Mouse (Mus musculus) layer of hippocampus, adult 9-11 months (tissue): ENCODE results near the gene Shroom3.
"Not testable (repeated sequence)": the region's sequence is repeated elsewhere in the genome, so short reads cannot be mapped to it uniquely, and the experiment has no call there.

Experiments
- DNase-seq: peaks from one replicate; pipeline ENCODE4 v3.0.0; 2022

Shroom3 gene

GRCm38 (mm10) chr5:92900470-92900869 lies 217.2 kb downstream of the Shroom3 start:
- no peak for DNase-seq

DNA sequence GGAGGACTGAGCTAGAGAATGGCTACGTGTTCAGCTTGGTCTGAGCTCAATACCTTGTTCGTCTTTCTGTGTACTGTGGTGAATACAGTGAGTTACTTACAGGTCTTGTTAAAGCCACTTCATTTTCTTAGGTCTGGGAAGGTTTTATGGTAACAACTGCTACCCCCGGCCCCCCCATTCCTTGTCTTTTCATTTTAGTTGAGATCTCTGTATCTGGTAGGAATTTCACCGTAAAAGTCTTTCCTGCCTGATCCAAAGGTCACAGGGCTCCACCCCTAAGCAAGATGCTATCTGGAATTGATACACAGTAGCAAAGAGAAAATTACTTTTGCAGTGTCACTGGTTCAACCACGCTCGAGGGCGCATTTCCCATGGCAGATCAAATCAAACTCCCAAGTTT lies 218.6 kb downstream of the Shroom3 start:
- no peak for DNase-seq

DNA sequence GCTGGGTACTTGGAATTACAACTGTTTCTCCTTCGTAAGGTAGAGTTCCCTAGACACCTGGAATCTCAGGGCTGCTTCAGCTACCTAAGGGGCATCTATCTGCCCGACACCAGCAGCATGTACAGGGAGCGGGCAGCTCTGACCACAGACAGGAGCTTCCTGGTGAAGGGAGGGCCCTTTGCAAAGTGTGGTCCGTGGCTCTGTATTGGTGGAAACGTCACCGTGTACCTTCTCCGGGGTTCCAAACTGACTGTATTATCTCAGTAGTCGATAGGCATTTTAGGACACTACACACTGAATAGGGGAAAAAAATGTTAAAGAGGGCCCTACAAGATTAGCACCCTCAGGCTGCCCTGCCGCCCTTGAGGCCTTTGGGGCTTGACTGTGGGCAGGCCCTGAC lies 221.9 kb downstream of the Shroom3 start:
- DNase-seq, result no peak

DNA sequence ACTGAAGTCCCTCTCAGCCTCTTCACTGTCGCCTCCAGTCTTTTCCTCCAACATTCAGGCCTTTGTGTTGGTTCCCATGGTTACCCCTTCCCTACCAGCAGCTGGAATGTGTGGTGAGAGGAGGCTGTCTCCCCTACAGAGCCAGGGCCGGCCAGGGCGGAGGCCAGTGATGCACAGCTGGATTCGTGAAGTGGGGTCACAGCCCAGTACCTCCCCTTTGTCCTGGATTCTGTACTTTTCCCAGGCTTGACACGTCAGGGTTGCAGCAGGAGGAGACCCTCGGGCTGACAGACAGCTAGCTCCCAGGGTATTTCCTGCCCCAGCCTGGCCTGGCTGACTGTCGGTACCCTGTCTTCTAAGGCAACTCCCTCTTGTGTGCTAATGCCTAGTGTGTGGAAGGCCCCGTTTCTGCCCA lies 222.4 kb downstream of the Shroom3 start:
- DNase-seq, result peak; percentile 31

GRCm38 (mm10) chr5:92908227-92908626 lies 225.0 kb downstream of the Shroom3 start:
- no peak for DNase-seq

DNA sequence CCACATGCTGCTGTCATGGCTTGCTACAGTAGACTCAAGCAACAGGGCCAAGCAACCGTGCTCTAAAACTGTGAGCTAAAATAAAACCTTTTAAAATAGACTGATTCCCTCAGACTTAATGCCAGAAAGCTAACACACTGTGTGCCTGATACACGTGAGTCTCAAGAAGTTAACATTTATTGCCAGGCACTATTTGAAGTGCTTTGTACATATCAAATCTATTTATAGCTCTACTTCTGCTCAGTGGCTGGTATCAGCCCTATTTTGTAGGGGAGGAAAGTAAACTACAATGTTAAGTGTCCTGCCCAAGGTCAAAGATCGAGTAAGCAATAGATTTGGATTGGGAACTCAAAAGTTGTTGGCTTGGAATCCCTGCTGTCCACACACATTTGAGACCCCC lies 227.6 kb downstream of the Shroom3 start:
- DNase-seq, result no peak

DNA sequence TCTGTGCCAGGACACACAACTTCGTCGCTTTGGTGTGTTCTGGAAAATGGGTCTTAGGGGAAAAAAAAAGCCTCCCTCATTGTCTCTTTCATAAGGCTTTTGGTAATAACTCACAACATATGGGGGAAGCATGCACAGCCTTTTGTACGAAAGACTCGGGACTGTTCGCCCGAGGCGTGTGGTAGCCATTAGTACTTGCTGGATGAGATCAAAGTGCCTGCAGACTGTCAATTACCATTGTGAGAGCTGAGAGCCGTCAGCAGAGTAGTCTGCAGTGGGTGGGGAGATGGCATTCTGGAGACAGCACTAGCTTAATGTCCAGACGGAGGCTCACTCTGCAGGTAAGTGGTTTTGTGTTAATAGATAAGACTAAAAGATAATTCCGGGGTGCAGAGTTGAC lies 232.2 kb downstream of the Shroom3 start:
- no peak for DNase-seq

DNA sequence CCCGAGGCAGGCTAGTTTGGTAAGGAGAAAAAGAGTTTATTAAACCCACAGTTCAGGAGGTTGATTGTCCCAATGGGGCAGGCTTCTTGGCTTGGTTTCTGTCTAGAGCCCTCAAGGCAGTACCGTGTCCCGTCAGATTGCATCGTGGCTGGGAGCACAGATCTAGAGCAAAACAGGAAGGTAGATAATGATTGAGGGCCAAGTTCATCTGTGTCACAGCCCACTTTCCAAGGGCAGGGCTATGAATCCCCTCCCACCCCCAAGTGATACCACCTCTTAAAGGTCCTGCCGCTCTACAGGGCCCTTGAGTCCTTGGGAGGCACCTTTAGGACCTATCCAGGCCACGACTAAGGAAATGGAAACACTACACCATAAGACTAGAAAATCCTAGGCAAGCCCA lies 234.5 kb downstream of the Shroom3 start:
- no peak for DNase-seq

GRCm38 (mm10) chr5:92918170-92918569 lies 234.9 kb downstream of the Shroom3 start:
- DNase-seq, result no peak

DNA sequence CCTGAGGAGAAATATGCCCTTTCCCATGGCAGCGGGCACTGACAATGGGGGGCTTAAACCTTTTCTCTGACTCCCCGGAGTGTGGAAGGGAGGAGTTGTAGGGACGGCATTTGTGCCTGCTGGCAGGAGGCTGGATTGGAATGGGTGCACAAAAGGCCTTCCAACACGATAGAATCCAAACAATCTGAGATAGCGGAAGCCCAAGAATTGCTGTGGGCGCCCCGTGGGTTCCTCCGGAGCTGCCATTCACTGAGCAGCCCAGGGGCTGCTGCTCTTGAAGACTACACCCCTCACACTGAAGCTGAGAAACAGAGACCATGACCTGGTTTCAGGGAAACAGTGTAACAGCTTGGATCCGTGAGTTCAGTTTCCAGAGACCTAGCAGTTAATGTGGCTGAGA lies 235.6 kb downstream of the Shroom3 start:
- DNase-seq, result no peak

- DNase-seq, result no peak
Observed at GRCm38 (mm10) chr5:92919390-92919789, 236.2 kb downstream of the Shroom3 start.

GRCm38 (mm10) chr5:92920984-92921383 lies 237.7 kb downstream of the Shroom3 start:
- DNase-seq, result no peak

DNA sequence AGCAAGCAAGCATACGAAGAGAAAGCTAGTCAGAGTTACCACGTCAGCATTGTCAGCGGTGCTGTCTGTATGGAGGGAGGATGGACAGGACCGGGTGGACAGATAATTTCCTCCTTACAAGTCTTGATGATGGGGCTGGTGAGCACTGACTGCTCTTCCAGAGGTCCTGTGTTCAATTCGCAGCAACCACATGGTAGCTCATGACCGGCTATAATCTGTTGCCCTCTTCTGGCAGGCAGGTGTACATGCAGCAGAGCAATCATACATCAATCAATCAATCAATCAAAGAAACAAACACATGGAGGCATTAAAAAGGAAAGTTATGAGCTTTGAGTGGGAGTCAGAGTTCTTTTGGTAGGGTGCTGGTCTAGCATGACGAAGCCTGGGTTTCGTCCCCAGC lies 238.5 kb downstream of the Shroom3 start:
- DNase-seq, result no peak

GRCm38 (mm10) chr5:92922981-92923380 lies 239.7 kb downstream of the Shroom3 start:
- DNase-seq, result not testable (repeated sequence)

DNA sequence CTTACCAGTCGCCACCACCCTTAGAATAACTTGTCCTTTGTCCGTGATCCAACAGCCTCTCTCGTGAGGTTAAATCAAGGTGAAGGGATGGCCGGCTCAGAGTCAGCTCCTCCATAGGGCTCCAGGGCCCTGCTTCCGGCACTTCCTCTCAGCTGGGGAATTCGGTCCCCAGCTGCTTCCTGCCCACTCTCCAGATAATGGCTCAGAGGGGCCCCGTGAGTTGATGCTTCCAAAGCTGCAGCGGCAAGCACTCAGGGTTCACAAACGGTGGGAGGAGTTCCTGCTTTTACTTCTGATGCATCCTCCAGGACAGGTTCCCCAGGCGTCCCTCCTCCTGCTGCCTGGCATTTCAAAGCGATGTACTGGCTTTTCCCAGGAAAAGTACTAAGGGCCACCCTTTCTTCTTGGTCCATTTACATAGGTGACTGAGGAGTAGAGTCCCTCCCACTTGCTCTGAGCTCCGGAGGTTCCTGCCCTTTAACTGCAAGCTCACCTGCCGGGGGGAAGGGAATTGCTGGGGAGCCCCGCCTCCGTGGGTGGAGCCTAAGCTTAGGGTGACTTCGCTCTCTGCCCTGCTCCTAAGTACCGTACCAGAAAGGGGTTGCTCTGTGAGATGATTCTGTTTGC lies 241.7 kb downstream of the Shroom3 start:
- DNase-seq, result no peak

DNA sequence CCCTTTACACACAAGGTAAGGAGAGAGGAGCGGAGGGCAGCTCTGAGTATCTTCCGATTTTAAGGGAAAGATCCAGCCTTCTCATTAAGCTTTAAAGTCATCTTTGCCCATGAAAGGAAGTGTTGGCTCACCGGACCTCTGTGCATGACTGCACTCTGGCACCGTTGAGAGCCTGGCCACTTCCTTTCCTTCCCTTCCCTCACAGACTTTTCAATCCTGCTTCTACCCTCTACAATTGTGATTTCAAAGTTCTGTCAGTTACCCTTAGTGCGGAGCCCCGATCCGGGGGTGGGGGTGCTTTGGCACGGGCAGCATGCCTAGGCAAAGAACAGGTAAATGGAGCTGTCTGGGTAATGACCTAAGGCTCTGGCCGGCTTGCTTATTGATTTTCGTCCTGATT lies 244.4 kb downstream of the Shroom3 start:
- no peak for DNase-seq

DNA sequence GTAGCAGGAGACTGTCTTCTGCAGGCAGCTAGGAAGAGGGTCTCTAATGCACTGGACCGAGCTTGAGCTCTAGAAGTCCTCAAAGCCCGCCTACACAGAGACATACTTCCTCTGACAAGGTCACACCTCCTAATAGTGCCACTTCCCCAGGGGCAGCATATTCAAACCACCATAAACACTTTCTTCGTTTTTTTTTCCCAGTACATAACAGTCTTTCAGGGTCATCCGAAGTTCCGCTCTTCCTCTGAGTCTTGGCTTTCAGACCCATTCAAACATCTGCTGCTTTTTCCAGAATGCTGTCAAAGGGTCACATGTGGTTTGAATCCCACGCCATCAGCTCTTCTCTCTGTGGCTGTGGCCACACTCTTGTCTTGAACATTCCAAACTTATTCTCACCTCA lies 247.3 kb downstream of the Shroom3 start:
- DNase-seq, result no peak

GRCm38 (mm10) chr5:92931298-92931697 lies 248.1 kb downstream of the Shroom3 start:
- no peak for DNase-seq

DNA sequence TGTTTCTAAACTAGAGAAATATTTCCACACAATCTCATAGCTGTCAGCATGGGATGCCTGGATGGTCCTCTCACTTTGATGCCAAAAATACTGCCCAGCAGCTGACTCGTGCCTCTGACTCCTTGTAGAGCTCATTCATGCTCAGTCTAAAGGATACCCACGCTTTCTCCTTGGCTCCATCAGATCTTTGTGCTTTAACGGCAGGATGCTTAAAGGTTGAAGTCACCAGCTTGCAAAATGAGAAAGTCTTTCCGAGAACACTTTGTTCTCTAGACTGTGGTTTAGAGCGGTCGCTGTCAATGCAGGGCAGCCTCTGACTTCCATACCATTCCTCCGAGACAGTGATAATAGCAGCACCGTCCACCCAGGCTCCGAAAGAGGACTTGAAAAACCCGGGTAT lies 249.8 kb downstream of the Shroom3 start:
- no peak for DNase-seq

GRCm38 (mm10) chr5:92933599-92934217 lies 250.5 kb downstream of the Shroom3 start:
- DNase-seq, result no peak

DNA sequence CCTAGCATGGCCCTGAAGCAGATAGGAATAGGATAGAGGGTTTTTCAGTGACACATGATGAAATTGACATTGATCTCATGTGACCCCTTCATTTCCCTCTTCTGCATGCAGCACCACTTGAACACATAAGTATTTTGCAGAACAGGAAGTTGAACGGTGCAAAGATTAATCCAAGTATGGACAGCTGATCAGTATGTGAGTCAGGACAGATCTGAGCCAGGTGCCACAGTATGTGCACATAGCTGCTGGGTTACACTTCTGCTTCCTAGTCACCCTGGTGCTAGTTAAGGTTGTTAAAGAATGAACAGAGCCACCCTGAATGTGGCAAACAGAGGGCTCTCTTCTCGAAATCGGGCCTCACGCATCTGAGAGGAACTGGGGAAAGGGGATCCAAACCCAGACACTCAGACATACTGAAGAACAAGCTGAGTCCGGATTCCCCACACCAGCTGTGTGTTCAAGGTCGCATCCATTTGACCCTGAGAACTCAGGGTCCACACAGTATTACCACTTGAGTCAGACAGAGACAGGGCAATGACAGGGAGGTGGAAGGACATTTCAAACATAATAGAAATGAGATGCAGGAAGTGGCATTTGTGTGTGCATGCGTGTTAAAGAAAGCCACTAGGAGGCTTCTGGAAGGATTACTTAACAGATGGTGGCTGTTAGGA lies 251.2 kb downstream of the Shroom3 start:
- no peak for DNase-seq

DNA sequence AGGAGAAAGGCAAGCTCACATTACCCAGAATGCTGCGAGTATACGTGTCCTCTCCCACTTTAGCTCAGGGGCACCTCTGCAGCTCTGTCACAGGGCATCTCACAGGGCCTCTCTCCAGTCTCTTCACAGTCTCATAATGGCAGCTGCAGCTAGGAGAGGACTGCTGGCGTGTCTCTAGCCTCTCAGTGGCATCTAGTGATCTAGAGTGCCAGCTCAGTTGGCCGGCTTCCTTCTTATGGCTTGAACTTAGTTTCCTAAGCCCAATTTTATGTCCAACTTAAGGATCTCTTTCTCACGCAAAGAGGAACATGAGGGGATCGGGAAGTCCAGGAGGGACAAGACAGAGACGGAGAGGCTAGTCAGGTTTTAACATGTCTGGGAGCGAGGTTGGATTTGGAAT lies 252.6 kb downstream of the Shroom3 start:
- no peak for DNase-seq

DNA sequence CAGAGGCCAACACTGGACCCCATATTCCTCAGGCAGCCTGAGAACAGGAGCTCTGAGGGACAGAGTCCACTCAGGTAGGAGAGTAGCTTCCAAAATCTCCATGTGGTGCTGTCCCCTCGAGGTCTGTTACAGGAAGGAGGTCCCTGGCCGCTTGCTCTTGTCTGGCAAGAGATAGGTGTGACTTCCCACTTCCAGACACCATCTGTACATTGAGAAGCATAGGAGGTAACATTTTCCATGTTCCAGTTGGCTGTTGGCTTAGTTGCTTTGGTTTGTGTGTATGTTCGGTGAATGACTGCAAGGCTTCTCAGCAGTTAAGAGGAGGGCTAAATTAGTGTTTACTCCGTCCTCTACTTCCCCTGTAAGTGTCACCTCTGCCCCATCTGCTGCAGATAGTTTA lies 254.5 kb downstream of the Shroom3 start:
- DNase-seq, result no peak

- no peak for DNase-seq
Observed at GRCm38 (mm10) chr5:92939246-92939995, 256.2 kb downstream of the Shroom3 start.
